Mouse (Mus musculus): ENCODE data around the gene Cds2. TPM values are rescaled to one million over a fixed set of nuclear protein-coding genes. Genes with fewer than 3 reads are reported as not detected.
A peak's percentile ranks its signal among the peaks of the same experiment; 100 is the strongest.
"Not testable (repeated sequence)": the region's sequence is repeated elsewhere in the genome, so short reads cannot be mapped to it uniquely, and the experiment has no call there.

Cds2 gene
- total RNA-seq, 2 experiments from 2014 or later, result 29.9 to 39.3 TPM

- not testable (repeated sequence) for DNase-seq (ENCODE audit: low spot score in 2 of 2)
These were observed 26.3 kb downstream of the Cds2 start for GRCm38 (mm10) chr2:132289213-132289612.

DNA sequence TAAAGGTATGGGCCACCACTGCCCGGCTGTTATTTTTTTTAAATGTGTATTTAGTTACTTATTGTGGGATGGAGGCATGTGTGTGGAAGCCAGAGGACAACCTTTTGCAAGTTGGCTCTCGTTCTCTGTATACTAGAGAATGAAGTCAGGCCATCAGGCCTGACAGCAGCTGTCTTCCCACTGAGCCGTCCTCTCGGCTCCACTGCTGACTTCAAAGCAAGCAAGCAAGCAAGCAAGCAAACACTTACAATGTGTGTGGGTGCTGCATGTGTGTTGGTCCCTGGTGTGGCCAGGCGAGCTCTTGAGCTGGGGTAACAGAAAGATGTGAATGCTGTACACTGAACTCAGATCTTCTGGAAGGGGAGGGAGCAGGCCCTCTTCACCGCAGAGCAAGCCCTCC is 27.9 kb downstream of the Cds2 start:
- DNase-seq (ENCODE audit: low spot score in 2 of 2), result no peak

- DNase-seq (ENCODE audit: low spot score in 2 of 2), result no peak
These were observed 28.3 kb downstream of the Cds2 start for GRCm38 (mm10) chr2:132291265-132291664.

GRCm38 (mm10) chr2:132292083-132292482 is 29.1 kb downstream of the Cds2 start:
- DNase-seq (ENCODE audit: low spot score in 2 of 2), result no peak

- DNase-seq (ENCODE audit: low spot score in 2 of 2), result no peak
These were observed 30.9 kb downstream of the Cds2 start for GRCm38 (mm10) chr2:132293694-132294450.

DNA sequence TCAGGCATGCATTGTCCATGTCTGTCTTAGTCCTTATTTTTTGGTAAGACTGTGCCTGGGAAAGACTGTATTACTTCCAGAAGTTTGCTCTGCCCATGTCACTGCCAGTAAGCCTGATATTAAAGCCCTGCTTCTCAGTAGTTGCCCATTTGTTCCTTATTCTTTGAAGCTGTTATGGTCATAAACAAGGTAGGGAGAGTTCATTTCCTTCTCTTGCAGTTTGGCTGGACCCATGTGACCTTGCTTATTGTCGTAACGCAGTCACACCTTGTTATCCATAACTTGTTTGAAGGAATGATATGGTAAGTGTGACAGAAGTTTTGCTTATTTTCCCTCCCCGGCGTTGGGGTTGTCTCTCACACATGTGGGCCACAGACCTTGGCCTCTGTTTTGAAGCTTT is 35.3 kb downstream of the Cds2 start:
- DNase-seq (ENCODE audit: low spot score in 2 of 2), result no peak

DNA sequence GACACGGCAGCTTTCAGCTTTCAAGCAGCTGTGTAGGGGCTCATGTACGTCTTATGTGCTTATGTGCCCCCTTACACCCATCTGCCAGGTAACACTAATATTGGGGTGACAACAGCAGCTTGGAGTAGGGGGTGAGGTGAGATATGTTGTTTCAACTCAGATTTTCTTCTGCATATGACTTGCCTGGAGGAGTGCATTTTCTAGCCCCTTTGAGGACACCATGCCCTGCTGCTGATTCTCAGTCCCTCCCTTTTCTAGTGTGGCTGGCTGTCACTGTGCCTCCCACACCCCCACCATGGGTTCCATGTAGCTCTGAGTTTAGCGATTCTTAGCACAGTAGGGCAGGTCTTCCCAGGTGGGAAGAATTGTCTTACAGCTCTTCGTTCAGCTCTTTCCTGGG is 38.5 kb downstream of the Cds2 start:
- no peak for DNase-seq (ENCODE audit: low spot score in 2 of 2)

DNA sequence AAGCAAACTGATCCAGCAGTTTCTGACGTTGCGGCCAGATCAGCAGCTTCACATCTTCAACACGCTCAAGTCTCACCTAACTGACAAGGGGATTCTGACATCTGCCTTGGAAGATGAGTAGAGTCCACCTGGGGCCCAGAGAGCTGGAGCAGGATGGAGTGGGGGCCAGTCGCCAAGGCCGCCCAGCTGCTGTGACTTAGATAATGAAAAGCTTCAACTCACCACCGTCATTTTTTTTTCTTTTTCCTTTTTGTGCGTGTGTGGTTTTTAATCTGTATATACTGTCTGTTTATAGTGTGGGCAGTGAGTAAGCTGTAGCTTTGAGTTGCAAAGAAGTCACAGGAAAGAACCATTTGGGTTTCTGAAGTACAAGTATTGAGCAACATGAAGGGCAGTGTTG is 42.2 kb downstream of the Cds2 start:
- no peak for DNase-seq (ENCODE audit: low spot score in 2 of 2)

GRCm38 (mm10) chr2:132305988-132306387 is 43.0 kb downstream of the Cds2 start:
- DNase-seq (ENCODE audit: low spot score in 2 of 2), result no peak

DNA sequence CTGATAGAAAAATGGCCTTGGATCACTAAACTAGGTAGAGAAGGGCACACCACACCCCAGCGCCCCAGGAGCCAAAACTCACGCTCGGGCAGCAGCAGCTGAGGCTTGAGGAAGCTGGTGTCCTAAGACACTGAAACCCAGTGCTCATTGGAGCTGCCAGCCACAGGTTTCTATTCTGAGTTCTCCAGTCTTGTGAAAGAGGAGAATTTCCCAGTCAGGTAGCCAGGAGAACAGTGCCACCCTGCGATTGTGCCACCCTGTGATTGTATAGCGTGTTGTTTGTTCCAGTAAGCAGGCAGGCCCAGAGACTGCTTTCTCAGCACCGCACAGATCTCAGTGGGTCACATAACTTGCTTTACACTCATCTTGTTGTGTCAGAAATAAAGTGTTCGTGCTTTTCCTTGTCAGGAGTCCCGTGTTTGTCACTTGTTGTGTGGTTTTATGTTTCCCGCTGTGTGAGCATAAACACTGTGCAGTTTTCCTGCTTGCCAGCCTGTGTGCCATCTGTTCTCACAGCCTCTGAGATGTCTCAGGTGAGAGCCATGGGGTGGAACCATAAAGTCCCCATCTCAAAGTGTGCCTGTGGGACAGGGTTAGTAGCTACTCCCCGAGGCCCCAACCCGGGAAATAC is 44.4 kb downstream of the Cds2 start:
- DNase-seq (ENCODE audit: low spot score in 2 of 2), result no peak

GRCm38 (mm10) chr2:132308829-132309228 is 45.9 kb downstream of the Cds2 start:
- no peak for DNase-seq (ENCODE audit: low spot score in 2 of 2)

DNA sequence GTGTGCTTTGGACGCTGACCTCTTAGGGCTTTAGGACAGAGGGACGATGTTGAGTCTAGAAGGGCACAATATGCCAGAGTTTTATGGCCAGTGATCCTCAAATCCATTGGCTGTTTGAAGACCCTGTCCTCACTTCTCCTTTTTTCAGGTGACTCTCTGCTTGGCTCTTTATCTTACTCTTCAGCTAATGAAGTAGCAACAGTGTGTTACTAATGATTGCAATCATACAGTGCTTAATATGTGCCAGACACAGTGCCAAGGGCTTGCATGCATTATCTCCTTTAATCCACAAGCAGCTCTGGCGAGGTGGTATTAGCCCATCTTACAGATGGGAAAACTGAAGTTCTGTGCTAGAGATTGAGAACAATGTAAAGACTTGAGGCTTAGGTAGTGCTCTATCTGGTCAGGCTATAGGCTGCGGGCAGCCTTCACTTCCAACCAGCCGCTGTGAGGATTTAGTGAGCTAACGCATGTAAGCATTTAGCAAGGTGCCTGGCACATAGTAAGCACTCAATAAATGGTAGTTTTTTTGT is 46.5 kb downstream of the Cds2 start:
- no peak for DNase-seq (ENCODE audit: low spot score in 2 of 2)

DNA sequence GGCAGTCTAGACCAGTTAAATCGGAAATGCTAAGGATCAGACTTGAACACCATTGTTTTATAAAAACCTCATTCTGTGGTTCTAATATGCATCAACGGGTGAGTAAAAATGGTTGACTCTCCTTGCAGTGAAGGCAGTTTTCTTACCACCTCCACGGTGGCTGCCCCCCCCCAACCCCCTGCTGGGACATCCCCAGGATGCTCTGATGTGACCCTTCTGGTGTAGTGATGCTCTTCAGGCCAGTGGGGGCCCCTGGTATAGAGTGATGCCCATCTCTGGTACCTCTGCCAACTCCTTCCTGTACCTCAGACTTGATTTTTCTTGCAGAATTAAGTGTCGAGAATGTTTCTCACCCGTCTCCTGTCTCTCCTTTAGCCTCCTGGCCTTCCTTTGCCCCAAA is 49.7 kb downstream of the Cds2 start:
- no peak for DNase-seq (ENCODE audit: low spot score in 2 of 2)

DNA sequence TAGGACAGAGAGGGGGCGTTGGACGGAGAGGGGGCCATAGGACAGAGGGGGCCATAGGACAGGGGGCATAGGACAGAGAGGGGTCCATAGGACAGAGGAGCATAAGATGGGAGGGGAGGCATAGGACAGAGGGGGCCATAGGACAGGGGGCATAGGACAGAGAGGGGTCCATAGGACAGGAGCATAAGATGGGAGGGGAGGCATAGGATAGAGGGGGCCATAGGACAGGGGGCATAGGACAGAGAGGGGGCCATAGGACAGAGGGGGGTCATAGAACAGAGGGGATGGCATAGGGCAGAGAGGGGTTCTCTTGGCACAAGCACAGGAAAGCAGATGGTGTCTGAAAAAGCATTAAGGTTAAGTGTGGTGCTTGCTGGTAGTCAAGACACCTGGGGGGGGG is 50.6 kb downstream of the Cds2 start:
- no peak for DNase-seq (ENCODE audit: low spot score in 2 of 2)

DNA sequence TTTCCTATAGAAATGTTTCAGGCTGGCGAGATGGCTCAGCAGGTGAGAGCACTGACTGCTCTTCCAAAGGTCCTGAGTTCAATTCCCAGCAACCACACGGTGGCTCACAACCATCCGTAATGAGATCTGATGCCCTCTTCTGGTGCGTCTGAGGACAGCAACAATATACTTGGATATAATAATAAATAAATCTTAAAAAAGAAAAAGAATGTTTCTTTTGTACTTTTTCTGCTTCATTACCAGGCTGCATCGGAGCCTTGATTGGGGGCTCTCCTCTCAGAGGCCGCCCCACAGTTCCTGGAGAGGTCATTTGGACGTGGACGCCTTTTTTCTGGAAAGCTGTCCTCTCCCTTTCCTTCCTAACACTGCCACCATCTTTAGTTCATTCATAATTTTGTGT is 51.1 kb downstream of the Cds2 start:
- DNase-seq (ENCODE audit: low spot score in 2 of 2), result not testable (repeated sequence)

DNA sequence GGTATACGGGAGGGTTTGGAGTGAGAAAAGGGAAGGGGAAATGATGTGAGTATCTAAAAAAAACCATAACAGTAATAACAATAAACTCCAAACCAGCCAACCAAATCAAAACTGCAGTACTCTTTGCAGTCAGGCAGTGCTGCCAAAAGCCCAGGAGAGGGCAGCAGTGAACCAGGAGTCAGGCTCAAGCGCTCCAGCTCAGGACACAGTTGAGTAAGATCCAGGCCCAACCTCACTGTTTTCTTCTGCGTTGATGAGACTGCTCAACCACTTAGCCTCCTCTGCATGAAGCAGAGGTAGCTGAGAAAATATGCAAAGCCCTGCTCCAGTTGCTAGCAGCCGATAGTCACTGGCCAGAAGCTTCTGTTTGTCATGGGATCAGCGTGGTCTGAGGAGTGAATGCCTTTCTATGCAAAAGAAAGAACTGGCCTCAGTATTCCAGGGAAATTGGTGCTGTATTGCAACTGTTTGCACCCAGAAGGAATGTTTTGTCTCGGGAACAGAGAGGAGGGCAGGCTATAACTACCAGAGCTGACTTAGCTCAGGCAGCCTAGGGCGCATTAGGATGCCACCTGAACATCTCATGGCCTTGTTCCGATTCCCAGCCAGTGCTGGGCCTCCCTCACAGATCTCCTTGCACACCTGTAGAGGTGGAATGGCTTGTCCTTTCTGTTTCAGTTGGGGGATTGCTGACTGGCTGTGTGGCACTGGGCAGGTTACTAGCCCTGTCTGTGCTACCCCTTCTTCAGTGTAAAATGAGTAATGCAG is 53.3 kb downstream of the Cds2 start:
- peak; percentile 39 to 54 for DNase-seq (ENCODE audit: low spot score in 2 of 2)

DNA sequence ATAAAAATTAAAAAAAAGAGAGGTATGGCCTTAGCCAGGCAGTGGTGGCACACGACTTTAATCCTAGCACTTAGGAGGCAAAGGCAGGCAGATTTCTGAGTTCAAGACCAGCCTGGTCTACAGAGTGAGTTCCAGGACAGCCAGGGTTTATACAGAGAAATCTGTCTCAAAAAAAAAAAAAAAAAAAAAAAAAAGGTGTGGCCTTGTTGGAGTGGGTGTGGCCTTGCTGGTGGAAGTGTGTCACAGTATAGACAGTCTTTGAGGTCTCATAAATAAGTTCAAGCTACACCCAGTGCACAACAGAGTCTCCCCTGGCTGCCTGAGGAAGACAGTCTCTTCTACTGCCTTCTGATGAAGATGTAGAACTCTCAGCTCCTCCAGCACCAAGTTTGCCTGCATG is 54.2 kb downstream of the Cds2 start:
- no peak for DNase-seq (ENCODE audit: low spot score in 2 of 2)

DNA sequence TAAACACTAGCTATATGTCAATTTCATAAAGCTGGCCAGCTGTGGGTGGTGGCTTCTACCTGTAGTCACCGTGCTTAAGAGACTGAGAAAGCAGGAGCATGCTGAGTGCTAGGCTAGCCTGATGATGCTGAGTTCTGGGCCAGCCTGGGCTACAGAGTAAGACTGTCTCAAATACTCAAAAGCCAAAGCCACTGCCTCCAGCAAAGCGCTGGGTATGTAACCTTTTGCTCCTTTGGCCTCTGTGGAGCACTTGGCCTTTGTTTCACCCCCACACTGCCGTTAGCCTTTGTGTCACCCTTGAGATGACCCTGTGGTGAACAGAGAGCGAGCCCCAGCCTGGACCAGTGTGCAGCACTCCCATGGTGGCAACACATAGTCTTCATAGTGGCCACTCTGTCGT is 57.6 kb downstream of the Cds2 start:
- no peak for DNase-seq (ENCODE audit: low spot score in 2 of 2)

GRCm38 (mm10) chr2:132323541-132323940 is 60.6 kb downstream of the Cds2 start:
- DNase-seq (ENCODE audit: low spot score in 2 of 2), result no peak

- DNase-seq (ENCODE audit: low spot score in 2 of 2), result no peak
These were observed 74.3 kb downstream of the Cds2 start for GRCm38 (mm10) chr2:132337202-132337601.

DNA sequence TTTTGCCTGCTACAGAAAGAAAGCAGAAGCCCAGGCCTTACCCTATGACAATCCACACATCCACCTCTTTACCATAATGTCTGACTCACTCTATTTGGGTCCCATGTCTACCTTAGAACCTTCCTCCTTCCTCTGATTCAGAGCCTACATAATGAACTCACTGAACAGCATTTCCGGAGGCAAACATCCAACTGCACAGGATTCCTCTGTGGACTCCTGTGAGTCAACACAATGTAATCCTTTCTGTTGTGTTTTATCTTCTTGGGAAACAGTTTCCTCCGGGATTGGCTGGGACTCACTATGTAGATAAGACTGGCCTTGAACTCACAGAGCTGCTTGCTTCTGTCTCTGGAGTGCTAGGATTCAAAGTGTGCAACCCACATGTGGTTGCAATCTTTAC is 77.4 kb downstream of the Cds2 start:
- no peak for DNase-seq (ENCODE audit: low spot score in 2 of 2)

GRCm38 (mm10) chr2:132341293-132341692 is 78.3 kb downstream of the Cds2 start:
- no peak for DNase-seq (ENCODE audit: low spot score in 2 of 2)
